Mouse (Mus musculus) gastrocnemius, adult 2 months (tissue): Measurements from ENCODE around the gene Fam53b. TPM values are rescaled to one million over a fixed set of nuclear protein-coding genes. Genes with fewer than 3 reads are reported as not detected.

Source experiments
- DNase-seq: peaks from one replicate; pipeline ENCODE4 v3.0.0; 2022
- H3K27ac ChIP-seq: fragments of 200-600 bp; 2 replicates; pipeline ENCODE4 v1.8.1; 2022; ENCODE audit warnings: mild to moderate bottlenecking
- H3K4me3 ChIP-seq: fragments of 200-600 bp; 2 replicates; pipeline ENCODE4 v1.8.1; 2022; ENCODE audit warnings: mild to moderate bottlenecking, moderate library complexity
- CTCF ChIP-seq: fragments of 200-600 bp; IDR thresholded peaks from 2 replicates; pipeline ENCODE4 v1.8.1; 2022; ENCODE audit warnings: antibody characterized with exemption, mild to moderate bottlenecking, moderate library complexity
- intact Hi-C: fragments of 180-260 bp; cut with DNase I; formaldehyde crosslinking; loops from one replicate; pipeline ENCODE4 v1.15.1; 2025
- total RNA-seq, 2 experiments: library from RNA; stranded (reverse); gene quantifications; 2 replicates each; pipeline ENCODE4 v1.2.3; 2021

The Fam53b gene
- total RNA-seq, 2 experiments from 2014 or later: 15.3 to 27.4 TPM

DNA sequence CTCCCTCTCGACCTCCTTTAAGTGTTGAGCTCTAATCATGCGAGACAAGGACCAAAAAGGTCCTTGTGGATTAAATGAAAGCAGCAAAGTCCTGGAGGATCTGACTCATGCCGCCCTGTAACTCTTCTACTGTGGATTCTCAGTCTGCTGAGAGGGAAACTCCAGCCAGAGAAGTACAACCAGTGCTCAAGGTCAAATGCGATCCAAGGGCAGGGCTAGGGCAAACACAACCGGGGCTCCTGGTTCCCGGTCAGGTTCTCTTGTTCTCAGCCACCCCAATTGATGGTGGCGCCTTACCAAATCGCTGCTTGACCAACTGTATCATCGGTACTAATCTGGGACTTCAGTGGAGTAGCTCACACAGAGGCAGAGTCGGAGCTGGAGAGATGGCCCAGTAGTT is 12.8 kb downstream of the Fam53b start:
- intact Hi-C loops: no loop called here

DNA sequence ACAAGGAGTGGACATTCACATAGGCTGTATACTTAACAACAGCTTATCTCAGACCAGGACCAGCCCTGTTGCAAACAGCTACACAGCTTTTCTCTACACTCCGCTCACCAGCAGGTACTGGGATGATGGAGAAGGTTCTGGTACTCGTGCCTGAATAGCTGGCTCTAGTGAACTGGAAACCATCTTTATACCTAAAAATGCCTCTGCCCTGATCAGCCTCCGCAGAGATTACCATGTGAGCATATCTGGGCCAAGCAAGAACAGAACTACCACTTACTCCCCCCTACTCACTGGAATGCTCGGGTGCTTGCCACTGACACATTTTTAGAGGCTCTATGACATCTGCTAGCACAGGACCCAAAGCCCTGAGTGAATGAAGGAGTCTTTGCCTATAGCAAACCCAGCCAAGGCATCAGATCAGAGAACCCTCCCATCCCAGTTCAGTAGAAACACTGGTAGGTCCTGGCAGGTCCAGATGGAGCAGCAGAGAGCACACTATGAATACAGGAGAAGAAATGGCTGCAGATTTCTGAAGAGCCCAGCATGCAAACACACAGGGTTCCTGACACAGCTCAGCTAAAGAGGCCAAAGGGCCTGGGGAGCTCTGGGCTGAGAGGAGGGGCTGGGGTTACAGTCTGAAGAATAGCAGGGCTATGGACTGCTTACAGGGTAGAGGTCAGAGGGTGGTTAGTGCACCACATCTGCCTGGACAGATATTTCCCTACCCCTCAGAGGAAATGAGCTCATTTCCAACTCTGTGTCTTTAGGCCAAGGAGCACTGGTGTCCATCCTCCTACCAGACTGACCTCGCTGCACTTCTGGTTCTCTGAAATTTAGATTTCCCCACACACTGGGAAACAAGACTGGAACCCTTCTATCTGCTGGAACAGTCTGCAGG is 14.3 kb downstream of the Fam53b start:
- TF ChIP-seq CTCF: peak; percentile 26; the same call in 1 of the 2 replicates
- Histone ChIP-seq H3K27ac (peak overlapping the region; percentile 98), H3K4me3 (no peak overlapping the region)
- DNase-seq: no peak
- intact Hi-C loops: no loop called here

More for the DNA sequence above, 12.8 kb downstream of the Fam53b start:
- peak overlapping the region; percentile 98 for H3K27ac ChIP-seq
- TF ChIP-seq CTCF: no peak
- peak; percentile 28 for DNase-seq
- H3K4me3 ChIP-seq: no peak overlapping the region

DNA sequence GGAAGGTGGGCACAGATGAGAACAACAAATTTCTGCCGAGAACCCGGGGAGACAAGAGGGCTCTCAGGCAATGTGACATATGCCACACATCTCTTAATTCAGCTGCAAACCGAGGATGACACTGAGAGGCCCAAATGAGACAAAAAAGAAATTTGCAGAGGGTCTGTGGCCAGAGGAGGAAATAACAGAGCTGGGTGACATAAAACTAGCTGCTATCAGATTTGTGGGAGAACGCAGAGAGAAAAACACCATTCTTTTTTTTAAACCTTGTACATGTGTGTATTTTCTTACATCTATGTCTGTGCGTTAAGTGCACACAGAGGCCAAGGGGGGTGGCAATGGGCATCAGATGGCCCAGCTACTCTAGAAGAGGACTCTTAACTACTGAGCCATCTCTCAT is 18.5 kb downstream of the Fam53b start:
- no peak for TF ChIP-seq CTCF
- H3K27ac ChIP-seq: no peak overlapping the region; the same call in 1 of the 2 replicates
- DNase-seq: no peak
- no peak overlapping the region for H3K4me3 ChIP-seq
- intact Hi-C loops: no loop called here

DNA sequence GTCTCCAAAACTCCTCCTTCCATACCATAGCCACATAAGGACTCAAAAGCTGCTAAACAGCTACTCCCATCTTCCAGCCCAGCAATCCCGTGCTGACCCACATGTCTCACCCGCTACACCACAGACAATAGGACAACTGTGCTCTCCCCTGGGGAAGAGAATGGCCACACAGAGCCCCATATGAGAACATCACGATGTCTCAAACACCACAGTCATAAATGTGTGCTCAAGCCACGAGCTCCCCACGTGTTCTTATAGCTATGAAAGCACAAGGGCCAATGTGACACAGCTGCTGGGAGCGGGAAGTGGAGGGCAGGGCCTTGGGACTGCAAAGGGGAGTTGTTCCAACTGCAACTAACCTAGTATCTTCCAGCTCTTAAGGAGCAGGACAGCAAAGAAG is 20.2 kb downstream of the Fam53b start:
- H3K27ac ChIP-seq: peak overlapping the region; percentile 64
- no peak for DNase-seq
- no peak for TF ChIP-seq CTCF
- intact Hi-C loops: no loop called here
- H3K4me3 ChIP-seq: no peak overlapping the region

DNA sequence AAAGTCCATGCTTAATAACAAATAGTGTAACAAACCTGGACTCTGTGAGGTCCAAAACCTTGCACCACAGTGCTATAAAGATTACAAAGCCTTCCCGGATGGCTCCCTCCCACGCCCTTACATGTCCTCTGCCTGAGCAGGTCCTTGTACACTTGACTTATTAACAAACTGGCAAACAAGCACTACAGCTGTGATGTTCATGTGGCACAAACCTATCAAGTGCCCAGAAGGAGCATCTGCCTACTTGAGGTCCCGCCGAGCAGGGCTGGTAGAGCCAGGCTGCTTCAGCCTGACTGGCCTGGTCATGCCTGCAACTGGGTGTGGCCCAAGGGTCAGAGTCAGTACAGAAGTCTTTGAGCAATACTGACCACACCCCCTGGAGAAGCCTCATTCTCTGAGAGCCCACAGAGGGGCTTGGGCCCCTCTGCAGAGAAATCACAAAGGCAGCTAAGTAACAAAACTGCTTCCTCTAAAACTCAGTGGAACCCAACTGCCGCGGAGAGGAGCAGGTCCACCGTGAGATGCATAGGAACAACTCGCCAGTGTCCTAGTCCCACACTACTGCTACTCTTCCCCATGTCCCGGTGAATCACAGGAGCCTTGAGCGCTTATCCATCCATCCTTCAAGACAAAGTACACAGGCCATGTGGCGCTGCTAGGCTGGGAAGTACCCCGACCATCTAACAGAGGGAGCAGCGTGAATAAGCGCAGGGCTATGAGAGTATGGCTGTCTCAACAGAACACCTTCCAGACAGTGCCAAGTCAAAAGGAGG is 23.1 kb downstream of the Fam53b start:
- Histone ChIP-seq H3K27ac (peak overlapping the region; percentile 64), H3K4me3 (no peak overlapping the region)
- peak; percentile 71 for DNase-seq
- TF ChIP-seq CTCF: no peak
- intact Hi-C loops: no loop called here

DNA sequence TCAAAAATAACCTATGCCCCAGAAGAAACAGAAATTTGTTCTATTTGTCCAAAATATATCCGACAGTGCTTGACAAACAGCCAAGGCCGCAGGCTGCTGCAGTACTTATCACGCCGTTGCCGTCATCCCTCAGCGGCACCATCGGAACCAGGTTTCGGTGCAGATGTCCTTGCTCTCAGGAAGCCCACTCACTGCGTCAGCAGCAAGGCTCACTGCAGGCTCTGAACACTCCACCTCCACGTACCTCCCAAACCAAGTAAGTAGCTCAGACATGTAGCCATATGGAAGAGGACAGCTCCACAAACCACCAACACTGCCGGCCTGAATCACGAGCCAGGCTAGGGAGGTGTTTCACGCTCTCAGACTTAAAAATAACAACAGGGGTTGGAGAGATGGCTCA is 24.9 kb downstream of the Fam53b start:
- H3K4me3 ChIP-seq: no peak overlapping the region
- TF ChIP-seq CTCF: no peak
- H3K27ac ChIP-seq: peak overlapping the region; percentile 86
- DNase-seq: no peak
- intact Hi-C loops: no loop called here

DNA sequence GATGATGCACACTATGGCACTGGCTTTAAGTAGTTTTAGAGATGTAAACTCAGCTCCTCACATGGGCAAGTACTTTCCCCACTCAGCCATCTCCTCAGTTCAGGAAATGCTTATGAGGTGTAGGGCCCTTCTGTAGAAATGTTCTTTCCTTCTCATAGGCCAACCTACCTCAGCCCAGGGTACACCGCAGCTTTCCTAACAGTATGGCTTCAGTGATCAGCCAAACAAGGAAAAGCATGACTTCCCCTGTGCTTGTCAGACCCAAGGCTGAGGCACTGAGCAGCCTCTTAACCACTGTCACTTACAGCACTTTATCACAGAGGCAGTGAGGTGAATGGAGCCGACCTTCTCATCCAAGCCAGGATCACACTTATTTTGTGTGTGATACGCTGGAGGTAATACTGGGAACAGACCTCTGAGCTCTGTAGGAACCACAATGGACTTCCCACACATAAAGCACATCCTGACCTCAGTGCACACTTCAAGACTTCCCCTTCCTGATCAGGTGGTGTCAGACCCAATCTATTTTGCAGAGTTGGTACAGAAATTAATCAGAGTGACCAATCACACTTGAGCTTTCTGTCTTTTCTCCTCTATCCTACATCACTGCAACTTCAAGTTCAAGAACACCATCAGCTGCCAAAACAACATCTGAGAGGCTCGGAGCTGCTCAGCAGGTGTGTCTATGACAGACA is 26.0 kb downstream of the Fam53b start:
- TF ChIP-seq CTCF: no peak
- intact Hi-C loops: no loop called here
- no peak for DNase-seq
- H3K4me3 ChIP-seq: no peak overlapping the region
- H3K27ac ChIP-seq: peak overlapping the region; percentile 86

DNA sequence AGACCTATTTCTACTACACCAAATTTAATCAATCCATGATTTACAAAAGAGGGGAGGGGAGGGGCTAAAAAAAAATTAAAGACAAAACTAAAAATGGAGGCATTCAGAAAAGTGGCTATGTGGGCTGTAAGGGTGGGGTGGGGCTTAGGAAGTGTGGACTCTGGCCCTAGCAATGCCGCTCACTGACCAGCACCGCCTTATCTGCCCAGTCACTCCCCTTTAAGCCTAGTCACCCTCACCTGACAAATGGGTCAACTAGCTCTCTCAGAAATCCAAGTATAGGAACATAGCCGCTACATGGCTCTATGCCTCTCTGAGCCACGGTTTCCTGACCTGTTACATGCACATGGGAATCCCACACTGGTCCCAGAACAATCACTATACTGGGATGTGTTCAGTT is 26.7 kb downstream of the Fam53b start:
- H3K27ac ChIP-seq: peak overlapping the region; percentile 86
- no peak for DNase-seq
- no peak for TF ChIP-seq CTCF
- intact Hi-C loops: no loop called here
- no peak overlapping the region for H3K4me3 ChIP-seq

DNA sequence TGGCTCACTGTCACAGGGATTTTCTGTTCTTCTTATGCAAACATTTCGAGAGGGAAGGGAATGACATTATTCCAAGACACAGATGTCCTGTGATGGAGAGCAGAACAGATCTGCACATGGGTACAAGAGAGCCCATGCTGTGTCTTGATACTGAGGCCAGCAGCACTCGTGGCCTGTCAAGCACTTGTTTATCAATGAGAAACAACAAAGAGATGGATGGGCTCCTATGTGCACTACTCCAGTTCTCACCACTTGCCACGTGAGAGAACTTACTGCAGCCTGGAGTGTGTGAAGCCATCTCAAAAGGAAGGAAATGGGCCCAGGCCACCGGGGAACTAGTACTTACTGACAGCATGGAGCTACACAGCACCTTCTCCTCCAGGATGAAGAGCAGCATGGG is 27.2 kb downstream of the Fam53b start:
- peak overlapping the region; percentile 86 for H3K27ac ChIP-seq
- intact Hi-C loops: no loop called here
- no peak for TF ChIP-seq CTCF
- H3K4me3 ChIP-seq: peak overlapping the region; percentile 16; the same call in 1 of the 2 replicates
- no peak for DNase-seq

DNA sequence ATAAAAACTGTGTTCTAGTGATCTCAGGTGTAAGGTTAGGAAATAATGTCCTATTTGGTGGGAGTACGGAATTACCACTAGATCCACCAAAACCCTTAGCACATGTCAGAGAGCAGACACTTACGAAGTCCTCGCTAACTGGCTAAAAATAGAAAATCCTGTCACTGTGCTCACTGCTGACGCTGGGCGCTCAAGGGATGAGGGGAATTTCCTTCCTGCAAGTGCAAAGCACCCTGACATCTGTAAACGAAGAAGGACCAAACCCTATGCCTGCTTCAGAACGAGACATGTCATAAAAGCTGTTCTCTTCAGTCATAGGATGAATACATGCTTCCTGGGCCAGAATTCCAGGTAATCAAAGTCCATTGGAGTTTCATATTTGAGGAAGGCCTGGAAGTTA is 27.7 kb downstream of the Fam53b start:
- peak overlapping the region; percentile 86 for H3K27ac ChIP-seq
- intact Hi-C loops: no loop called here
- no peak for TF ChIP-seq CTCF
- peak; percentile 56 for DNase-seq
- H3K4me3 ChIP-seq: peak overlapping the region; percentile 16; the same call in 1 of the 2 replicates

DNA sequence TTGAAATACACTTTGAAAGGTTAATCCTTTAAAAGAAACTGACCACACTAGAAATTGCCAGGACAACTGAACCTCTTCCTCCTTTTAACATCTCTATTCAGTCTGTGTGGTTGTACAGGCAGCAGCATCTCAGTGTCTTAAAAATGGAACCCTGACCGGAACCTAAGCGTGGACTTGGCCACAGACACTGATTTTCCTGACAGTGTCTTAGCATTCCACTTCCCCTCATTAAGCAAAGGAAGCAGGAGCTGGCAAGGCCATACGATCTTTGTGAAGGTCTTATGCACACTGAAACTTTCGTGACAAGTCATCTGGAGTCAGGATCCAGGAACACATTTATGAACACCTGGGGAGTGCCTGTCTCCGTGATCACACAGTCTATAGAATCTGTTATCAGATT is 29.6 kb downstream of the Fam53b start:
- DNase-seq: no peak
- Histone ChIP-seq H3K4me3 (no peak overlapping the region), H3K27ac (peak overlapping the region; percentile 72)
- intact Hi-C loops: no loop called here
- TF ChIP-seq CTCF: no peak

DNA sequence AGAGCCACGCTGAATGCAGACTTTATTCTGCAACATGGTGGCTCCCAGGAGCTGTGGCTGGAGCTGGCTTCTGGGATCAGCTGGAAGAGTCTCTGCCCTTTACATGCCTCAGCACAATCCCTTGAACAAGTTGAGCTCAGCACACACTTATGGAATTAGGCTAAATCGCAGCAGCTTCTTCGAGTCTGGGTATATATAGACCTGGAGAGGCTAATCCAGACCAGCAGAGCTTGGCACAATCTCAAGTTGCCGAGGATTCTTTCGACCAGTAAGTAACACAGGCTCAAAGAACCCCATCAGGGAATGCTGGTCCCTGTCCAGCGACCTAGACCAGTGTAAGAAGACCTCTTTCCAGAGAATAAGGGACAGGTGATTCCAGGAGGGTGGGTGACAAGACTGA is 31.8 kb downstream of the Fam53b start:
- H3K4me3 ChIP-seq: peak overlapping the region; percentile 57
- peak overlapping the region; percentile 91 for H3K27ac ChIP-seq
- intact Hi-C loops: no loop called here
- no peak for TF ChIP-seq CTCF
- DNase-seq: peak; percentile 74
